Mouse (Mus musculus) heart, adult 9 months (tissue): ENCODE measurements around the gene Usp22.
"Not testable (repeated sequence)": the region's sequence is repeated elsewhere in the genome, so short reads cannot be mapped to it uniquely, and the experiment has no call there.

Source experiments
- DNase-seq, 2 experiments: peaks; one replicate each; pipeline ENCODE4 v3.0.0; 2022; ENCODE audit warnings: low spot score in 2 of 2

Usp22 gene

GRCm38 (mm10) chr11:61174821-61175658, at the start of gene Usp22:
TSS of gene Usp22 (minus strand) at chr11:61175055.
- DNase-seq, result peak; percentile 100

GRCm38 (mm10) chr11:61224234-61224744, 49.4 kb upstream of the Usp22 start:
- no peak for DNase-seq

GRCm38 (mm10) chr11:61222971-61223745, 48.3 kb upstream of the Usp22 start:
- DNase-seq, result peak; percentile 28 to 55

- DNase-seq, result no peak
Measured at GRCm38 (mm10) chr11:61222007-61222406, 47.2 kb upstream of the Usp22 start.

GRCm38 (mm10) chr11:61220156-61220881, 45.5 kb upstream of the Usp22 start:
- DNase-seq, result peak; percentile 23 to 30

GRCm38 (mm10) chr11:61215936-61216335, 41.1 kb upstream of the Usp22 start:
- DNase-seq, result no peak

GRCm38 (mm10) chr11:61212102-61212501, 37.2 kb upstream of the Usp22 start:
- no peak for DNase-seq

- DNase-seq, result peak; percentile 29 to 46
Measured at GRCm38 (mm10) chr11:61208316-61208715, 33.5 kb upstream of the Usp22 start.

- no peak for DNase-seq
Measured at GRCm38 (mm10) chr11:61207487-61208246, 32.8 kb upstream of the Usp22 start, which contains the start of gene Aldh3a1. TSS of gene Aldh3a1 (plus strand) at chr11:61207537.

- DNase-seq, result no peak
Measured at GRCm38 (mm10) chr11:61206136-61206535, 31.3 kb upstream of the Usp22 start.

- DNase-seq, result no peak
Measured at GRCm38 (mm10) chr11:61205167-61205950, 30.5 kb upstream of the Usp22 start.

GRCm38 (mm10) chr11:61202810-61203209, 28.0 kb upstream of the Usp22 start:
- no peak for DNase-seq

GRCm38 (mm10) chr11:61202186-61202585, 27.3 kb upstream of the Usp22 start:
- DNase-seq, result no peak

- DNase-seq, result no peak
Measured at GRCm38 (mm10) chr11:61199620-61200362, 24.9 kb upstream of the Usp22 start.

- no peak for DNase-seq
Measured at GRCm38 (mm10) chr11:61197935-61198334, 23.1 kb upstream of the Usp22 start.

- DNase-seq, result no peak
Measured at GRCm38 (mm10) chr11:61196616-61197353, 21.9 kb upstream of the Usp22 start.

GRCm38 (mm10) chr11:61193392-61193791, 18.5 kb upstream of the Usp22 start:
- DNase-seq, result peak; percentile 56 to 78

GRCm38 (mm10) chr11:61192779-61193178, 17.9 kb upstream of the Usp22 start:
- no peak for DNase-seq

- DNase-seq, result not testable (repeated sequence)
Measured at GRCm38 (mm10) chr11:61192123-61192522, 17.3 kb upstream of the Usp22 start.
